21 mouse cellular contexts compared by ENCODE assay signal in genomic region chr7:118250482-118251160, GRCm38 (mm10). TPM values are rescaled to one million over a fixed set of nuclear protein-coding genes. Genes with fewer than 3 reads are reported as not detected.
DNase-seq lines count a peak whose midpoint lies in the region; ATAC-seq and TF ChIP-seq lines count a peak whose summit lies in the region.
"Had no signal": no experiment of that assay in that cellular context is flagged by ENCODE, and none has a peak within 500 bp of the region (broad histone marks: within the 10 kb centered on the region; RNA-seq: fewer than 3 reads in every experiment).

No protein-coding gene starts in this region.

- no peak overlapping the region for H3K4me3 ChIP-seq in gastrocnemius, adult 2 months
- no peak overlapping the region for H3K4me3 ChIP-seq in liver, embryonic 15.5 days (replicated peaks)
- H3K4me3 ChIP-seq in liver, embryonic 11.5 days (ENCODE audit: low read depth, low read length) = no peak overlapping the region
- no peak overlapping the region for H3K4me3 ChIP-seq in liver, postnatal 0 days (ENCODE audit: low read depth, low read length)
- H3K4me3 ChIP-seq: erythroblast, embryonic 14.5 days; hindbrain, embryonic 13.5 days; midbrain, embryonic 12.5 days; myocyte had no signal

- 62% methylated on average over 4 of the region's 4 CpGs for WGBS in liver, embryonic 15.5 days (ENCODE audit: insufficient replicate concordance)
- 79% methylated on average over 4 of the region's 4 CpGs for WGBS in liver, embryonic 11.5 days
- 57% methylated on average over 4 of the region's 4 CpGs for WGBS in liver, postnatal 0 days (ENCODE audit: insufficient replicate concordance)

- H3K27ac ChIP-seq in gastrocnemius, adult 2 months = peak overlapping the region; percentile 91
- peak overlapping the region; percentile 35; the same call in 1 of the 2 replicates for H3K27ac ChIP-seq in liver, embryonic 15.5 days (replicated peaks)
- no peak overlapping the region for H3K27ac ChIP-seq in liver, embryonic 11.5 days (ENCODE audit: low read depth, low read length)
- peak overlapping the region; percentile 88 for H3K27ac ChIP-seq in liver, postnatal 0 days (ENCODE audit: low read depth)
- H3K27ac ChIP-seq: hindbrain, embryonic 13.5 days; macrophage; midbrain, embryonic 12.5 days had no signal

- intact Hi-C loops in gastrocnemius, adult 2 months (cut with DNase I) = no loop called here

- H3K36me3 ChIP-seq in liver, embryonic 15.5 days (replicated peaks) = no peaks in the 10 kb centered on the region
- H3K36me3 ChIP-seq in liver, embryonic 11.5 days (ENCODE audit: control insufficient read depth, insufficient read depth, low read length) = no peaks in the 10 kb centered on the region
- no peaks in the 10 kb centered on the region for H3K36me3 ChIP-seq in liver, postnatal 0 days (replicated peaks; ENCODE audit: insufficient read depth, low read length)
- H3K36me3 ChIP-seq: G1E; hindbrain, embryonic 13.5 days; midbrain, embryonic 12.5 days had no signal

- H3K4me1 ChIP-seq in liver, embryonic 15.5 days (replicated peaks) = peaks cover 16% of the 10 kb centered on the region
- peaks cover 4% of the 10 kb centered on the region for H3K4me1 ChIP-seq in liver, embryonic 11.5 days (replicated peaks; ENCODE audit: control insufficient read depth, insufficient read depth, low read length)
- H3K4me1 ChIP-seq in liver, postnatal 0 days (ENCODE audit: insufficient read depth) = peaks cover 22% of the 10 kb centered on the region

- ATAC-seq in liver, embryonic 15.5 days (ENCODE audit: insufficient read depth) = peak; percentile 26; the same call in 1 of the 2 replicates
- ATAC-seq in liver, embryonic 11.5 days (replicated peaks; ENCODE audit: low FRiP score) = no peak
- ATAC-seq in liver, postnatal 0 days = peak; percentile 87
- ATAC-seq: forebrain, postnatal 0 days had no signal

- H3K4me2 ChIP-seq in liver, embryonic 15.5 days = no peak overlapping the region
- no peak overlapping the region for H3K4me2 ChIP-seq in liver, embryonic 11.5 days
- no peak overlapping the region for H3K4me2 ChIP-seq in liver, postnatal 0 days (ENCODE audit: low read depth, low read length)
- H3K4me2 ChIP-seq: hindbrain, embryonic 13.5 days; midbrain, embryonic 12.5 days had no signal

- peak; percentile 29; the same call in 1 of the 2 replicates for TF ChIP-seq EP300 in liver, postnatal 0 days (IDR thresholded peaks at IDR 0.05; ENCODE audit: low read depth)

- H3K9me3 ChIP-seq in liver, embryonic 15.5 days (replicated peaks) = no peaks in the 10 kb centered on the region
- no peaks in the 10 kb centered on the region for H3K9me3 ChIP-seq in liver, embryonic 11.5 days (ENCODE audit: control insufficient read depth, low read length)
- no peaks in the 10 kb centered on the region for H3K9me3 ChIP-seq in liver, postnatal 0 days (ENCODE audit: low read length)
- H3K9me3 ChIP-seq: G1E; hindbrain, embryonic 13.5 days; midbrain, embryonic 12.5 days had no signal

- H3K9ac ChIP-seq in liver, embryonic 15.5 days = no peak overlapping the region
- no peak overlapping the region for H3K9ac ChIP-seq in liver, embryonic 11.5 days (ENCODE audit: low read depth, low read length)
- H3K9ac ChIP-seq in liver, postnatal 0 days (replicated peaks) = no peak overlapping the region
- H3K9ac ChIP-seq: forebrain, postnatal 0 days; hindbrain, embryonic 13.5 days; midbrain, embryonic 12.5 days had no signal

- no peaks in the 10 kb centered on the region for H3K27me3 ChIP-seq in liver, embryonic 15.5 days
- H3K27me3 ChIP-seq in liver, embryonic 11.5 days (replicated peaks; ENCODE audit: control insufficient read depth, insufficient read depth, low read length) = no peaks in the 10 kb centered on the region
- no peaks in the 10 kb centered on the region for H3K27me3 ChIP-seq in liver, postnatal 0 days (ENCODE audit: insufficient read depth, low read length)
- H3K27me3 ChIP-seq: hindbrain, embryonic 13.5 days; midbrain, embryonic 12.5 days had no signal

- DNase-seq in gastrocnemius, adult 2 months = peak; percentile 61
- no peak for DNase-seq in gastrocnemius, postnatal 10 days
- no peak for DNase-seq in liver, embryonic 11.5 days (ENCODE audit: low spot score)
- peak; percentile 31 for DNase-seq in liver, postnatal 0 days
- DNase-seq in kidney, postnatal 25 days = no peak
- no peak for DNase-seq in frontal cortex, postnatal 36 days (ENCODE audit: low spot score in 2 of 2)
- DNase-seq: adrenal gland, postnatal 10 days; cerebellum, postnatal 14 days; forebrain, postnatal 0 days; kidney, adult 2 months; kidney, postnatal 36 days; lung, adult 18-20 months; right cerebral cortex, adult 18-20 months; thymus, adult 2 months had no signal

- TF ChIP-seq CTCF in gastrocnemius, adult 2 months (IDR thresholded peaks at IDR 0.05) = no peak
- TF ChIP-seq CTCF in liver, postnatal 0 days (IDR thresholded peaks at IDR 0.05; ENCODE audit: low read depth) = no peak

RNA-seq across cellular contexts. Expression of gene Smg1, which starts 7.2 kb away (rescaled TPM):
- total RNA-seq in gastrocnemius, adult 2 months (2021) = 10 to 100 TPM; 31.1 to 32.6 TPM
- 10 to 100 TPM; 27.1 to 36.2 TPM for total RNA-seq in gastrocnemius, postnatal 10 days (2021)
- 6.0 and 7.3 TPM in 2 replicates for polyA plus RNA-seq in liver, embryonic 15.5 days (2015; fragmentation: Nextera tagmentation; extraction: Ambion mirVana)
- 14.2 and 14.9 TPM in 2 replicates for polyA plus RNA-seq in liver, embryonic 11.5 days (2014; fragmentation: Nextera tagmentation; extraction: Ambion mirVana)
- 3.5 and 4.0 TPM in 2 replicates for polyA plus RNA-seq in liver, postnatal 0 days (2015; fragmentation: Nextera tagmentation; extraction: Ambion mirVana)

Comparison
In these comparisons a context has a peak if more than half of its experiments do, and no peak if none do; other contexts are left out.
1. DNase-seq: peak in gastrocnemius, adult 2 months (single experiment) and liver, postnatal 0 days (single experiment); none in gastrocnemius, postnatal 10 days (single experiment), liver, embryonic 11.5 days (single experiment), kidney, postnatal 25 days (0 of 2) and frontal cortex, postnatal 36 days (0 of 2).